Mouse (Mus musculus) layer of hippocampus, postnatal 25 days (tissue): ENCODE measurements around the gene Nup107. TPM values are rescaled to one million over a fixed set of nuclear protein-coding genes. Genes with fewer than 3 reads are reported as not detected.
"Not testable (repeated sequence)": the region's sequence is repeated elsewhere in the genome, so short reads cannot be mapped to it uniquely, and the experiment has no call there.

Source experiments
- DNase-seq, 2 experiments: peaks; one replicate each; pipeline ENCODE4 v3.0.0; 2022; ENCODE audit warnings: mixed read lengths in 2 of 2, low spot score in 1 of 2; ENCODE audit errors: extremely low spot score in 1 of 2
- total RNA-seq, 2 experiments: library from RNA; stranded (reverse); gene quantifications; 2 replicates each; pipeline ENCODE4 v1.2.3; 2021

Nup107 gene
- total RNA-seq, 2 experiments from 2014 or later = 17.6 to 20.4 TPM

- no peak for DNase-seq
Observed at GRCm38 (mm10) chr10:117707114-117707838, 85.2 kb downstream of the Nup107 start.

DNA sequence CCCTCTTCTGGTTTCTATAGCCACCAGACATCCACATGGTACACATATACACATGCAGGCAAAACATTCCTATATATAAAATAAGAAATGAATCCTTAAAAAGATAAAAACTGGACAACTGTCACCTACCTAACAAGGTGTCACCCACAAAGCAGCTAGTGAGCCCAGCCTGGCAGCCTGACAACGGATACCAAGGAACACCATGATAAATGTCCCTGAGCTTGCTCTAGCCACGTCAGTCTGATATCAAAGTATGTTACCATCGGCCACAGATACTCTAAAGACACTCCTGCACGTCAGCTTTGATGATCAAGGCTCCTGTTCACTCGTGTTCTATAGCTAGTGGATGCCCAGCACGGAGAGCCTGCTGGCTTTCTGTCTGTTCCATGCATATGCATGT is 86.1 kb downstream of the Nup107 start:
- no peak for DNase-seq

DNA sequence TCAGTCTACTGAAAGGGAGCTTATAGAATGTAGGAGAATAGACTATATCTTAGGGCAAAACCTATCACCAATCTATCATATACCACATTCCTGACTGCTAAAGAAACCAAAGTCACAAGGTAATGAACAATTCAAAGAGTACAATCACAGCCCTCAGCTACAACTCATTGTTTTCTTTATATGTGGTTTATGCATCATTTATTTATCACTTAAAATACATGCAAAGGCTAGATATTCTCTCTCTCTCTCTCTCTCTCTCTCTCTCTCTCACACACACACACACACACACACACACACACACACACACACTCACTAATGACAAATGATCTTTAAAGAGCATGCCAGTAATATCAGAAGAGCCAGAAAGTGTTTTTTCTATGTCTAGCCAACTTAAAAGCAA is 86.7 kb downstream of the Nup107 start:
- DNase-seq = no peak

- DNase-seq = no peak
Observed at GRCm38 (mm10) chr10:117704964-117705335, 87.6 kb downstream of the Nup107 start.

DNA sequence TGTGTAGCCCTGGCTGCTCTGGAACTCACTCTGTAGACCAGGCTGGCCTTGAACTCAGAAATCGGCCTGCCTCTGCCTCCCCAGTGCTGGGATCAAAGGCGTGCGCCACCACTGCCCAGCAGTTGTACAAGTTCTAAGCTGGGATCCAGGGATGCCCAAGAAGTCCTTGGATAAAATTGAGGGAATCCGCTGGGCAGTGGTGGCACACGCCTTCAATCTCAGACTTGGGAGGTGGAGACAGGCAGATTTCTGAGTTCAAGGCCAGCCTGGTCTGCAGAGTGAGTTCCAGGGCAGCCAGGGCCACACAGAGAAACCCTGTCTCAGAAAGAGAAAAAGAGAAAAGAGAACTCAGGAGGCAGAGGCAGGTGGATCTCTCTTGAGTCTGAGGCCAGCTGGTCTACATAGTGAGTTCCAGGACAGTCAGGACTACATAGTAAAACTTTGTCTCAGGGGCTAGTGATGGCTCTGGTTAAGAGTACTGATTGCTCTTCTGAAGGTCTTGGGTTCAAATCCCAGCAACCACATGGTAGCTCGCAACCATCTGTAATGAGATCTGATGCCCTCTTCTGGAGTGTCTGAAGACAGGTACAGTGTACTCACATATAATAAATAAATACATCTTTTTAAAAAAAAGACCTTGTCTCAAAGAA is 88.1 kb downstream of the Nup107 start:
- not testable (repeated sequence) for DNase-seq

- no peak for DNase-seq
Observed at GRCm38 (mm10) chr10:117703506-117703905, 89.0 kb downstream of the Nup107 start.

DNA sequence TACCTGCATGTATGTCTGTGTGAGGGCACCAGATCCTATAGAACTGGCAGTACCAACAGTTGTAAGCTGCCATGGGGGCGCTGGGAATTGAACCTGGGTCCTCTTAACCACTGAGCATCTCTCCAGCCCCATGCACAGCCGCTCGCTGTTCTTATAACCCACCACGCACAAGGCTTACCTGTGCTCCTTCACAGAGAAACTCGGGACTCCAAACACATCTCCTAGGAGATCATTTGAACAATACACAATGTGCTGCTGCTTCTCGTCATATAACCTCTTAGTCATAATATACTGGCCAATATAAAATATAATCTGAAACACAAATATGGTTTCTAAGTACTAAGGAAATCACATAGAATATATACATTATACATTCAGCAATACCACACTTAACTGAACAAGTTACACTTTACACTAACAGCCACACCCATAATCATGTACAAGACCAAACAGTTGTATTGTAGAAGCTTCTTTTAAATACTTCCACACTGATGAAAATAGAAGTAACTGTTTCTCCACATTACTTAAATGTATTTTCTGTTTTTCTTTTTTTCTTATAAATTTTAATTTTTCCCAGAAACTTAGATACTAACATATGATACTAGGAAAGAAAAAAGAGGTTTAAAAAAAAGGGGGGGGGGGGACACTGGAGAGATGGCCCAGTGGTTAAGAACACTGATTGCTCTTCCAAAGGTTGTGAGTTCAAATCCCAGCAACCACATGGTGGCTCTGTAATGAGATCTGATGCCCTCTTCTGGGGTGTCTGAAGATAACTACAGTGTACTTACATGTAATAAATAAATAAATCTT is 90.3 kb downstream of the Nup107 start:
- DNase-seq = no peak

- no peak for DNase-seq
Observed at GRCm38 (mm10) chr10:117701034-117701829, 91.3 kb downstream of the Nup107 start.

Other genes starting within 250 kb of the Nup107 start
- 10 to 100 TPM in 1 of 2 experiments, 1 to 10 TPM in 1; 8.5 to 11.4 TPM for gene Cpm, start 163.2 kb downstream of the Nup107 start, total RNA-seq
- gene Mdm2, start 81.9 kb downstream of the Nup107 start, total RNA-seq = 10 to 100 TPM; 56.5 to 57.5 TPM
- 10 to 100 TPM; 32.2 to 33.3 TPM for gene Slc35e3, start 46.3 kb downstream of the Nup107 start, total RNA-seq
- gene Rap1b, start 53.3 kb upstream of the Nup107 start, total RNA-seq = 10 to 100 TPM; 67.4 to 70.2 TPM